In the genomic region with DNA sequence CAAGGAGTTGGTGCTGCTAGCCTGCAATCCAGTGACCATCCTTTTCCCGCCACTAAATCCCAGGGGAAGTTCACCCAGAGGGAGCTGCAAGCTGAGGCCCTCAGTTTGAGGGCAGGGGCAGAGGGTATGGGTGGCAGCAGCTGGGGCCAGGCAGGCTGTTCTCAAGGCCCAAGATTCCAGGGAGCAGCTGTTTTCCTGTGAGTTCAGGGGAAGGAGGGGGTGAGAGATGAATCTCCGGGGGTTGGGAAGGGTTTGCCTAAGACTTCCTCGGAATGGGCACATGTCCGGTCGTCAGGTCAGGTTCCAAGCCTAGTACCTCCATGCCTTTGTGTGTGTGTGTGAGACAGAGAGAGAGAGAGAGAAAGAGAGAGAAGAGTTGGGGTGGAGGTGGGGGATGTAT, we compare ENCODE assay signal across 8 mouse cellular contexts. TPM values are rescaled to one million over a fixed set of nuclear protein-coding genes. Genes with fewer than 3 reads are reported as not detected.
DNase-seq lines count a peak whose midpoint lies in the region; ATAC-seq and TF ChIP-seq lines count a peak whose summit lies in the region.

No protein-coding gene starts in this region.

- H3K4me2 ChIP-seq in heart, embryonic 11.5 days = peak overlapping the region; percentile 66
- H3K4me2 ChIP-seq in hindbrain, embryonic 14.5 days (replicated peaks) = peak overlapping the region; percentile 44; the same call in 1 of the 2 replicates
- peak overlapping the region; percentile 3; the same call in 1 of the 2 replicates for H3K4me2 ChIP-seq in midbrain, embryonic 11.5 days

- H3K27me3 ChIP-seq in heart, embryonic 11.5 days (ENCODE audit: control insufficient read depth, insufficient read depth, low read length) = peaks cover 9% of the 10 kb centered on the region
- H3K27me3 ChIP-seq in E14TG2a.4 (ENCODE audit: insufficient read depth, low read length) = peaks cover 17% of the 10 kb centered on the region; the same call in 1 of the 2 replicates
- peaks cover 39% of the 10 kb centered on the region for H3K27me3 ChIP-seq in hindbrain, embryonic 14.5 days (ENCODE audit: control insufficient read depth, insufficient read depth, low read length)
- H3K27me3 ChIP-seq in midbrain, embryonic 11.5 days (ENCODE audit: control insufficient read depth, insufficient read depth, low read length) = peaks cover 18% of the 10 kb centered on the region

- no peak overlapping the region; the same call in 1 of the 2 replicates for H3K27ac ChIP-seq in heart, embryonic 11.5 days (ENCODE audit: low read depth, low read length)
- no peak overlapping the region for H3K27ac ChIP-seq in hindbrain, embryonic 14.5 days
- H3K27ac ChIP-seq in midbrain, embryonic 11.5 days (ENCODE audit: low read depth, low read length) = no peak overlapping the region

- peaks cover 14% of the 10 kb centered on the region for H3K36me3 ChIP-seq in heart, embryonic 11.5 days (ENCODE audit: control insufficient read depth, insufficient read depth, low read length)
- H3K36me3 ChIP-seq in E14TG2a.4 (ENCODE audit: insufficient read depth, low read length) = peaks cover 76% of the 10 kb centered on the region
- H3K36me3 ChIP-seq in hindbrain, embryonic 14.5 days (replicated peaks; ENCODE audit: control insufficient read depth, insufficient read depth) = peaks cover 26% of the 10 kb centered on the region
- peaks cover 6% of the 10 kb centered on the region for H3K36me3 ChIP-seq in midbrain, embryonic 11.5 days (ENCODE audit: control insufficient read depth, insufficient read depth, low read length)

- no peak for TF ChIP-seq CTCF in E14TG2a.4 (conservative IDR thresholded peaks at IDR 0.05; ENCODE audit: low read length)

- 1% methylated on average over 5 of the region's 5 CpGs for WGBS in heart, embryonic 11.5 days (ENCODE audit: insufficient replicate concordance)
- 6% methylated on average over 5 of the region's 5 CpGs for WGBS in hindbrain, embryonic 14.5 days
- WGBS in midbrain, embryonic 11.5 days = 10% methylated on average over 5 of the region's 5 CpGs

- DNase-seq in heart, adult 9 months (ENCODE audit: low spot score in 2 of 2) = no peak
- DNase-seq in hindbrain, embryonic 14.5 days (ENCODE audit: low spot score) = no peak
- DNase-seq in midbrain, embryonic 11.5 days (ENCODE audit: low spot score, missing footprints) = no peak
- DNase-seq in c-Kit-positive CD71-positive TER-119-positive erythroid progenitor cells, embryonic 14.5 days (ENCODE audit: low spot score) = no peak
- DNase-seq in spleen, postnatal 36 days (ENCODE audit: low spot score in 2 of 2) = no peak

- ATAC-seq in heart, embryonic 11.5 days (replicated peaks; ENCODE audit: insufficient number of reproducible peaks, low FRiP score, low TSS enrichment) = no peak
- no peak for ATAC-seq in hindbrain, embryonic 14.5 days (ENCODE audit: low FRiP score)
- ATAC-seq in midbrain, embryonic 11.5 days (ENCODE audit: low FRiP score) = peak; percentile 38
- ATAC-seq in megakaryocyte, adult 5-6 weeks (ENCODE audit: poor library complexity, severe bottlenecking) = no peak

- no peaks in the 10 kb centered on the region for H3K9me3 ChIP-seq in heart, embryonic 11.5 days (replicated peaks; ENCODE audit: control insufficient read depth, low read length)
- no peaks in the 10 kb centered on the region for H3K9me3 ChIP-seq in E14TG2a.4 (ENCODE audit: low read length)
- H3K9me3 ChIP-seq in hindbrain, embryonic 14.5 days (ENCODE audit: control insufficient read depth, low read length) = no peaks in the 10 kb centered on the region
- no peaks in the 10 kb centered on the region for H3K9me3 ChIP-seq in midbrain, embryonic 11.5 days (ENCODE audit: control insufficient read depth, low read length)

- peak overlapping the region; percentile 32; the same call in 1 of the 2 replicates for H3K4me3 ChIP-seq in heart, embryonic 11.5 days (ENCODE audit: low read depth, low read length)
- peak overlapping the region; percentile 45 for H3K4me3 ChIP-seq in E14TG2a.4 (replicated peaks; ENCODE audit: low read length)
- H3K4me3 ChIP-seq in hindbrain, embryonic 14.5 days (replicated peaks; ENCODE audit: low read length) = no peak overlapping the region
- H3K4me3 ChIP-seq in midbrain, embryonic 11.5 days (ENCODE audit: low read depth, low read length) = no peak overlapping the region

- H3K4me1 ChIP-seq in heart, embryonic 11.5 days (ENCODE audit: control insufficient read depth, insufficient read depth, low read length) = peaks cover 10% of the 10 kb centered on the region
- H3K4me1 ChIP-seq in E14TG2a.4 (replicated peaks; ENCODE audit: low read depth, low read length) = peaks cover 92% of the 10 kb centered on the region
- H3K4me1 ChIP-seq in hindbrain, embryonic 14.5 days (replicated peaks; ENCODE audit: control insufficient read depth, insufficient read depth, low read length) = no peaks in the 10 kb centered on the region; the same call in 1 of the 2 replicates
- H3K4me1 ChIP-seq in midbrain, embryonic 11.5 days (ENCODE audit: control insufficient read depth, insufficient read depth, low read length) = peaks cover 8% of the 10 kb centered on the region; the same call in 1 of the 2 replicates

- H3K9ac ChIP-seq in heart, embryonic 11.5 days (ENCODE audit: low read depth, low read length) = no peak overlapping the region
- no peak overlapping the region for H3K9ac ChIP-seq in hindbrain, embryonic 14.5 days
- H3K9ac ChIP-seq in midbrain, embryonic 11.5 days (ENCODE audit: low read length) = no peak overlapping the region

RNA-seq across cellular contexts. Expression of gene Etv4, which starts 13.1 kb away (rescaled TPM):
- polyA plus RNA-seq in heart, embryonic 11.5 days (2014; fragmentation: Nextera tagmentation; extraction: Ambion mirVana) = 4.5 and 8.7 TPM in 2 replicates
- polyA plus RNA-seq in hindbrain, embryonic 14.5 days (2014; fragmentation: Nextera tagmentation; extraction: Ambion mirVana) = 12.2 and 12.6 TPM in 2 replicates
- polyA plus RNA-seq in midbrain, embryonic 11.5 days (2014; fragmentation: Nextera tagmentation; extraction: Ambion mirVana) = 3.8 and 4.6 TPM in 2 replicates
- not detected in 2 replicates for total RNA-seq in megakaryocyte, adult 5-6 weeks (2015)
- total RNA-seq in megakaryocyte, adult 5-6 weeks (2017) = not detected in 2 replicates

RNA-seq across cellular contexts. Expression of gene Dhx8, which starts 39.3 kb away (rescaled TPM):
- 24.3 and 26.1 TPM in 2 replicates for polyA plus RNA-seq in heart, embryonic 11.5 days (2014; fragmentation: Nextera tagmentation; extraction: Ambion mirVana)
- polyA plus RNA-seq in hindbrain, embryonic 14.5 days (2014; fragmentation: Nextera tagmentation; extraction: Ambion mirVana) = 29.3 and 30.5 TPM in 2 replicates
- 39.2 and 41.1 TPM in 2 replicates for polyA plus RNA-seq in midbrain, embryonic 11.5 days (2014; fragmentation: Nextera tagmentation; extraction: Ambion mirVana)
- total RNA-seq in megakaryocyte, adult 5-6 weeks (2015) = 18.5 and 18.8 TPM in 2 replicates
- 36.9 and 39.1 TPM in 2 replicates for total RNA-seq in megakaryocyte, adult 5-6 weeks (2017)

Comparison
In these comparisons a context has a peak if more than half of its experiments do, and no peak if none do; other contexts are left out.
1. H3K4me2 ChIP-seq: peak in every context shown above with its lines; median percentile 66 in heart, embryonic 11.5 days; 44 in hindbrain, embryonic 14.5 days; 3 in midbrain, embryonic 11.5 days.
2. H3K4me3 ChIP-seq: peak in heart, embryonic 11.5 days (single experiment) and E14TG2a.4 (single experiment); none in hindbrain, embryonic 14.5 days (single experiment) and midbrain, embryonic 11.5 days (single experiment).